Mouse (Mus musculus) WW6 (cell line): ENCODE results near the gene Tpm4.

ENCODE experiments used
- DNase-seq: peaks from one replicate; pipeline ENCODE4 v3.0.0-alpha.2; 2013; ENCODE audit warnings: low read depth, low spot score

Tpm4 gene

DNA sequence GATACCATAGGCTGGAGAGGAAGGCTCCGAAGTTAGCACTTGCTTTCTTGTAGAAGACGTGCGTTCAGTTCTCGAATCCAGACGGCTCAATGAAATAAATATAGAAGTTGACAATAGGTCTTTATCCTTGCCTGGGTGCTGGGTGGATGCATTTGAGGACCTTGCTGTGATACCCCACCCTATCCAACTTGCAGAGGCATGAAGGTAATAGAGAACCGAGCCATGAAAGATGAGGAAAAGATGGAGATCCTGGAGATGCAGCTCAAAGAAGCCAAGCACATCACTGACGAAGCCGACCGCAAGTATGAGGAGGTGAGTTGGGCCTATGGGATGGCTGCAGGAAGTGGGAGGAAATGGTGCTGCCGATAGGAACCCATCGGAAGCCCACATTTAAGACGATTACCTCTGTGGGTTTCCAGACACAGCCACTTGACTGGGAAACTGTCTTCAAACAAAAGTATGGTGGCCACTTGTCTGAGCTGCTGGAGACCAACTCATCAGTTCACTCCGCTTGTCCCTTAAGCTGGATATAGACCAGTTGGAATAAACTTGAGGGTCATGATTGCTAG, 8.6 kb downstream of the Tpm4 start:
- DNase-seq = no peak

DNA sequence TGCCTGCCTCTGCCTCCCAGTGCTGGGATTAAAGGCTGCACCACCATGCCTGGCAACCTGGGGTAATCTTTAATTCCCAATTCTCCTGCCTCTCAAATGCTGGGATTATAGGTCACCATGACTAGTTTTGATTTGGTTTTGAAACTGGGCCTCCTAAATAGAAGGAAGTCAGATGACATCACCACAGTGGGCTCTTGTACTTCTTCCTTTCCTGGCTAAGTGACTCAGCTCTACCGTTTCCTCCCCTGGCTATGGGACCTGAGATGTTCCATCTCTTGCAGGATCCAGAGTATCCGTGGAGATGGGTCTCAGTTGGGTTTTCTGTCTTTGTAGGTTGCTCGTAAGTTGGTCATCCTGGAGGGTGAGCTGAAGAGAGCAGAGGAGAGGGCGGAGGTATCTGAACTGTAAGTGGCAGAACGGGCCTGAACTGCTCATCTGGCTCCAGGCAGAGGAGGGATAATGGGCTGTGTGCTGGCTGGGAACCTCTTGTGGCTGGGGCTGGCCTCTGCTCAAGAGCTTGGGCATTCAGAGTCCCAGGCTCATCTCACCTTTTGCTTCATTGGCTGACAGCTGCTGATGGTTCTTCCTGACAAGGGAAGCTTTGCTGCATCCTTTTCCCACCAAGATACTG, 9.7 kb downstream of the Tpm4 start:
- DNase-seq = no peak

DNA sequence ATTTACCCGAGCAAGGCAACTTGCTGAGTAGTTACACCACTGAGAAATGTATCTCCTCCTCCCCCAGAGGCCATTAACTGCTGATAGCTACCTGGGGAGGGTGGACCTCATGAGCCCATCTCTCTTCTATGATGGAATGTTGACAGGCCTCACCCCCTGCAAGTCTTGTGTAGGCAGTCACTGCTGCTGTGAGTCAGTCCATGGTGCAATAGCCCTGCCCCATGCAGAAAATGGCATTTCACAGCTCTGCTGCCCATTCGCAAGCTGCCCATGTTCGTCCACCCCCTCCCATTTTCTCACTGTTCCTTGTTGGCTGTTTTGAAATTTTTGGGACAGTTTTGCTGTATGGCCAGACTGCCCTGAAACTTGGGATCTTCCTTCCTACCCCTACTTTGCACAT, 10.7 kb downstream of the Tpm4 start:
- DNase-seq = no peak

DNA sequence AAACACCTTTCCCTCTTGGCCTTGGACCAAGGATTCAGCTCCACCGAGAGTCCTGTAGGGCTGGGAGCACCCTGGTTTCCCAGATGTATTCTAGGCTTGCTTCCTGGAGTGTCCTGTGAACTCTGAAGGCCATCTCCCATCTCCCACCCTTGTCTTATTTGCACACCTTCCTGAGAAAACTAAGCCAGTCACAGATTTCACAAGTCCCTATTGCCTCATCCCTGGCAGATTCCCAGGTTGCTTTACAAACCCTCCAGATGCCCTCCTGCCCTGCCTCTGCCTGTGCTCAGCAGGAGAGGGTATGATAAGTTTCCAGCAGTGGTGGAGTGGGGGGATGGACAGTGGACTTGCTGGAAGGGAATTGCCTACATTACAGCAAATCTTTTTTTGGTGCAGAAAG, 11.3 kb downstream of the Tpm4 start:
- no peak for DNase-seq

DNA sequence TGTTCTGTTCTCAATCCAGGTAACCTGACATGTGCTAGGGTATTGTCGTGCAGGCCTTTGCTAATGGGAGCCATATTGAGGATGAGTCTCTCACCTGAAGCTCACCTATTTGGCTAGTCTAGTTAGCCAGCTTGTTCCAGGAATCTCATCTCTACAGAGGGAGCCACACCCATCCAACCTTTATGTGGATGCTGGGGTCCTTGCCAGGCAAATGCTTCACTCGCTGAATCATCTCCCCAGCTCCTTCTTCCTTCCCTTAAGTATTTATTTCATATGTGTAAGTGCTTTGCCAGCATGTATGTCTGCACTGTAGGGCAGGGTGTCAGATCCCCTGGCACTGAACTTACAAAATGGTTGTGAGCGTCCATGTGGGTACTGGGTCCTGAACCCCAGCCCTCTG, 11.8 kb downstream of the Tpm4 start:
- no peak for DNase-seq

DNA sequence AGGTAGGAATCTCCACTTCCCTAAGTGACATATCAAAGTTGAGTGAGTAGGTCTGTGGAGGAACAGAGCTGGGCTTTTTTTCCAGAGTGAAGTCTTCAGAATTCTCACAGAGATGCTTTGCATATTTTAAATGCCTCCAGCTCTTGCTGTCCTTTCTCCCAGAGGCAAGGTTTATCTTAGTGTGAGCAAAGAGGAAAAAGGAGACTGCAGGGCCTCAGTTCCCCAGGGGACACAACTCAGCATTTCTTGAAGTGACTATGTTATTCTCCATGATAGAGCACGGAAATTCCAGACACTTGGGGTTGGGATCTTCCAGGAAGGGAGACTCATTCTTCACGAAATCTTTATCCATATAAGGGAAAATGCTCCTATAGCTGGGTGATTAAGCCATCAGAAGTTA, 12.5 kb downstream of the Tpm4 start:
- DNase-seq = no peak

DNA sequence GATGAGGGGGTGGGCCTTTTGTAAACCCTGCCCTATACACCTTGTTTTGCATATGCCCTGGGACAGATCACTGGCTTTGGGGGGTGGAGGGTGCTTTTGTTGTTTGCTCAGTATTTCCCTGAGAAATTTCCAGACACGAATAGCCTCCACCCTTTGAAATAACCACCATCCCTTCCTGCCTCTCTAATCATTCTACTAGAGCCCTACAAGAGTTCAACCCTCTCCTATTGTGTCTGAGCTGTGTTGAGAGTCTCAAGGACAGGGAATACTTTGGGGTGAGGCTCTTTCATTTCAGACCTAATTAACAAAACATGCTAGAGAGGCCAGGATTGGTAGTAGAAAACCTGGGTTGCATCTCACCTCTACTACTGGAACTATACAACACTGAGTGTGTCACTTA, 14.3 kb downstream of the Tpm4 start:
- no peak for DNase-seq

DNA sequence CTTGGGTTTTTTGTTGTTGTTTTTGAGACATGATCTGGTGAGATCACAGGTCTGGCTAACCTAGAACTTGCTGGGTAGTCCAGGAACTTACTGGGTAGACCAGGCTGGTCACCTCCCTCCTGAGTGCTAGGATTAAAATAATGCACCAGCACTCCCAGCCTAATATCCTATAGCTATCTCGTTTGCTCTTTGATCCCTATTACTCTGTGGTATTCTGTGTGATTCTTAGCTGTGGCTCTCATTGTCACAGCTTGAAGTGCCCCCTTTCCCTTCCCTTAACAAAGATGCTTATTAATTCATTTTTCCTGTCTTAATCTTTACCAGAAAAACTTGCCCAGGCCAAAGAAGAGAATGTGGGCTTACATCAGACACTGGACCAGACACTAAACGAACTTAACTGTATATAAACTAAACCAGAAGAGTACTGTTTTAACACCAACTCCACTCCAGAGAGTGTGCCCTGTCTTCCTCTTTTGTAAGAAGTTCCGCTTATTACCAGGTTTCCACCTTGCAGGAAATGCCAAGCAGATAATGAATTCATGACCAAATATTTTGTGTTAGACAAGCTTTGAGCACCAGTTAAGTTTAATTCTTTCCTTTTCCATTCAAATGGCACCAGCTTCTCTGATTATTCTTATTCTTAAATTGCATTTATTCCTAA, 16.8 kb downstream of the Tpm4 start:
- no peak for DNase-seq

DNA sequence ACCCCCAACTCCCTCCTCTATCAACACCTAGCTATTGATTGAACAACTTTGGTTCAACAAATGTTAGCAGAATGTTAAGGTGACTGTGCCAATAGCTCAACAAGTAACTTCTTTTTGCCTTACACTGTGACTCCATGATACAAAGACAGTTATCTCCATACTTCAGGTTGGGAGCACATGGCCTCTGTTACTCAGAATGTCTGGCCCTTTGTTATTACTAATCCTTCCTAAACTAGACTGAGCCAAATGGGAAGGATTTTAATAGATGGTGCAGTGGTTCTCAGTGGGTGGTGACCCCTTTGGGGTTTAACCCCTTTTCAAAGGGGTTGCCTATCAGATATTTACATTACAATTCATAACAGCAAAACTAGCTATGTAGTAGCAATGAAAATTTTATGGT, 18.6 kb downstream of the Tpm4 start:
- no peak for DNase-seq

DNA sequence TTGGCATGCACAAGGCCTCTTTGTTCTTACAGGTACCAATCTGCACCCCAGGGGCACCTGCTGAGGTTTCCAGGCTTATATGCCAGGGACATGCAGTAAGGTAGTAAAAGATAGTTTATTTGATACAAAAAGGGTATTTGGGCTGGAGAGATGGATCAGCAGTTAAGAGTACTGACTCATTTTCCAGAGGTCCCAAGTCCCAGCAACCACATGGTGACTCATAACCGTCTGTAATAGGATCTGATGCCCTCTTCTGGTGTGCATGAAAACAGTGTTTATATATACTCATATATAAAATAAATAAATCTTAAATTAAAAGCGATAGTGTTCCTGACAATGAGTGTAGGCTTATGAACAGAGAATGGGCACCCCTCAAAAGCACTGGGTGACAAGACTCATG, 23.3 kb downstream of the Tpm4 start:
- DNase-seq = no peak

DNA sequence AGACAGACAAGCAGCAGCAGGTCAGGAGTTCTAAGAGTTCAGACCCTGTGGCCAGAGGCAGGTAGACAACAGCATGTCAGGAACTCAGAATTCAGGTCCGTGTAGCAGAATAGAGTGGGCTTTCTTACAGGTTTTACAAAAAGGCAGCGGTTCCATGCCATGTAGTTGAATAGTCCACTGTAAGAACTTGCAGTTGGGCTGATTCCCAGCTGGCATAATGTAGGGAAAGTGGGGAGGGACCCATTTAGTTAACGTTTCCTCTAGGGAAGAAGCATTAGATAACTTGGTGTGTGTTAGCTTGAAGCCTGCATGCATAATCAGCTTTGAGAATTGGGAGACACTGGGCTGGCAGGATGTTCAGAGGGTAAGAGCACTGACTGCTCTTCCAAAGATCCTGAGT, 24.0 kb downstream of the Tpm4 start:
- DNase-seq = no peak

DNA sequence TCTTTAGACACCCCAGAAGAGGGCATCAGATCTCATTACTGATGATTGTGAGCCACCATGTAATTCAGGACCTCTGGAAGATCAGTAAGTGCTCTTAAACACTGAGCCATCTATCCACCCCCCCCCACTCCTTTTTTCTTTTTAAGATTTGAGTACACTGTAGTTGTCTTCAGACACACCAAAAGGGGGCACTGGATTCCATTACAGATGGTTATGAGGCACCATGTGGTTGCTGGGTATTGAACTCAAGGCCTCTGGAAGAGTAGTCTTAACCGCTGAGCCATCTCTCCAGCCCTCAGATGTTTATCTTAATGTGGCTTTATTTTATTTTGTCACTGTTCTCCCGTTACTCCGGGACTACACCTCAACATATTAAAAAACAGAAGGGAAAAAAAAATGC, 25.2 kb downstream of the Tpm4 start:
- DNase-seq = no peak

DNA sequence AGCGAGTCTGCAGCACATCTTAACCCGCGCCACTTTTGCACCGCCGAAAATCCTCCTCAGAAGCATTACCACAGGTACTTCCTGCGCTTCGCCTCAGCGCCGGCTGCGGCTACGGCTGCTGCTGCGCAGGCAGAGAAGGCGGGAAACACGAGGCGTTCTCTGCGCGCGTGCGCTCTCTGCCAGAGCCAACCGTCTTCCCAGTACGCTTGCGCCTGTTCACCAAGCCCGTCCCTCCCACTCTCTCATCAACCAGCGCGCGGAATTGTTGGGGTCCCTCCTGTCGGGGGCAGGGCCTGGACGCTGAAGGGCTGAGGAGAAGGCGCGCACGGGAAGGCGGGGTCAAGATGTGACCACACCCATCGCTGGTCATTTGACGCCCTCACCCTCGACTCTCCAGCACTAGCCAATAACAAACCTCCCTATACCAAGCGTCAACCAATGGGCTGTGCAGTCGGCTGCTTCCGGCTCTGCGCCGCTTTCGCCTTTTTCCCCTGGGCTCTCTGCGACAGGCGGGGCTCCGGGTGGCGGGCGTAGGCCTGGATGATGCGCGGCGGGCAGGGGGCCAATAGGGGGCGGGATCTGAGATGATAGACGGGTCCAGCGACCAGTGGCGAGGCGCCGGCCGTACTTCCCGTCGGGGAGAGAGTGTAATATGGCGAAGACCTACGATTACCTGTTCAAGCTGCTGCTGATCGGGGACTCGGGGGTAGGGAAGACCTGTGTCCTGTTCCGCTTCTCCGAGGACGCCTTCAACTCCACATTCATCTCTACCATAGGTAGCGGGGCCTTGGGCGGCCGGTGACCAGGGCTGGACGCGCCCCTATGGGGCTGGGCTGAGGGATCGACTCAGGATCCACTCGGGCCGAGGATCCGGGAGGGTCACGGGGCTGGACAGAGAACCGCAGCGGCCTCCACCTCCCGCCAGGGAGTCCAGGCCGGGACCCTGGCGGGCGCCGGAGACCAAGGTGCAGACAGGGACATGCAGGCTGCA, 26.2 kb downstream of the Tpm4 start, which contains the start of gene Rab8a:
Rab8a (plus strand) TSS at position 494 of the 991 bp plus-strand sequence.
- DNase-seq = peak; percentile 100

DNA sequence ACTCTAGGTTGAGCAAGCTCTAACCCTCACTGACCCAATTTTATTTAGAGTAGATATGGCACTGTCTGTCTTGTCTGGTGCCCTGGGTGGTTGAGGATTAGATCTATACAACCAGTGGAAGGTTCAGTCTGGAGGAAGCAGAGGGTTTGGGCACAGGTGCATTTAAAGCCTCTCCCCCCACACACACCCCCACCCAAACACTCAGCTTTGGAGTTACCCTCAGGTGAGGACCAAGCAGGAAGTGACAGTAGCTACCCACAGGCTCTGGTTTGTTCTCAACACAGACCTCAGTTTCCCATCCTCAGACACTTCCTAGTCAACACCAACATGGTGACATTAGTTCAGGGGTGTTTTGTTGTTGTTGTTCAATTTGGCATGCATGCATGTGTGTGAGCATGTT, 28.0 kb downstream of the Tpm4 start:
- no peak for DNase-seq

DNA sequence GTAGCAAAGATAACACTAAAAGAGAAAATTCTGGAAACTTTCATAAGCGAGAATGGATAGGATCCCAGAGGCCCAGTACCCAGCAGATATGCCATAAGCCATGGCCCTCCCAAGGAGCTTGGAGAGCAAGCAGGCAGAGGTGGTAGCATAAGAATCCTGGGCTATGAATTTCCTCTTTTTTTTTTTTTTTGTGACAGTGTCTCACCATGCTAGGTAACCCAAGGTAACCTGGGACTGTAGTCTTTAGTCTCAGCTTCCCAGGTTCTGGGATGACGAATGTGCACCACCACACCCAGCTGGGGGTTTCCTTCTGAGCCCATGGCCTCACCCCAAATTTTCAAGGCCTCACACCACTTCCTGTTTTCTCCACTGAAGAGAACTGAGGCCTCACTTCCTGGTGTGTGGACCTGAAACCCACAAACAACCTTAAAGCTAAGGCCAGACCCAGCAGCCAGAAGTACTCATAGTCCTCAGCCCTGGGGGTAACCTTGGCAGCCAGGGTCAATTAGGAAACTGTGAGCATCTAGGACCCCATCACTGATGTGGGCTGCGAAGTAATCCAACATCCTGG, 34.4 kb downstream of the Tpm4 start:
- no peak for DNase-seq

DNA sequence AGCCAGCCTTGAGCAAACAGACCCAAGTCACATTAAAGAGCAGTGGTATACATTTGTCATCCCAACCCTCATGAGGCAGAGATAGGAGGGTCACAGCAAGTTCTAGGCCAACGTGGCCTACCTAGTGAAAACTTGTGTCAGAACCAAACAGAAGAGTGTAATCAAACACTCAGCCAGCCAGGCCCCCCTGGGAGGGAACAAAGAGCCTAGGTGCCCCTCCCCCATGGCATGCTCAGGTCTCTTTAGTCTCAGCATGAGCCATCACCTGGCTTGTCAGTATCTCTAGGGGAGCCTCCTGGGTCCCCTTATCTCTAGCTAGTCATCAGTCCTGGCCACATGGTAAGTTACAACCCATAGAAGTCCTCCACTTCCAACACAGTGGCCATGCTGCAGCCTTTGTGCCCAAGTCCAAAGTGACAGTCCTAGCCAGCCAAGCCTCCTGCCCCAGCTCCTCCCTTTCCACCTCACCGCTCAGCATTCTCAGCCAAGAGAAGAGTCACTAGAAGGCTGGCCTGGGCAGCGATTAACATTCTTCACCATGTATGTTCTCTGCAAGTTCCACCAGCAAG, 35.0 kb downstream of the Tpm4 start:
- DNase-seq = no peak

DNA sequence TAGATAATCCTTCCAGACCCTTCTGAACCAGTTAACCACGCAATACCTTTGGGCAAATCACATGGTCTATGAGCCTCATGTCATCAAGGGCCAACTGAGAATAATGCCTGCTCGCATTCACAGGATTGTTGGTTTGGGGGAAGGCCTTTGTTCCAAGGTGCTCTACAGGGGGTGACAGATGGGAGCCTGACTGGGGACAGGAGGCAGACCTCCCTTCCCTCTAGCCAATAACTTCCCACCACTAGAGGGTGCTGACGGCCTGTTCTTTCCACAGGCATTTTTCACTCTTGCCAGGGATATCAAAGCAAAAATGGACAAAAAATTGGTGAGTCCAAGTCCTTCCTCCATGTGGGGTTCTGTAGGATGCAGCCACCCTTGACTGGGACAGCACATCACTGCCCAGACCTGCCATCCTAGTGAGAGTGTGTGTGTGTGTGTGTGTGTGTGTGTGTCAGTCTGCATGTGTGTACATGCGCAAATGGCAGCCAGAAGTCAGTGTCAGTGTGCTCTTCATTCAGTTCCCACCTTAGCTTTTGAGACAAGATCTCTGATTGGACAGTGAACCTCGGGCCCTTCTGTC, 42.7 kb downstream of the Tpm4 start:
- DNase-seq = no peak

DNA sequence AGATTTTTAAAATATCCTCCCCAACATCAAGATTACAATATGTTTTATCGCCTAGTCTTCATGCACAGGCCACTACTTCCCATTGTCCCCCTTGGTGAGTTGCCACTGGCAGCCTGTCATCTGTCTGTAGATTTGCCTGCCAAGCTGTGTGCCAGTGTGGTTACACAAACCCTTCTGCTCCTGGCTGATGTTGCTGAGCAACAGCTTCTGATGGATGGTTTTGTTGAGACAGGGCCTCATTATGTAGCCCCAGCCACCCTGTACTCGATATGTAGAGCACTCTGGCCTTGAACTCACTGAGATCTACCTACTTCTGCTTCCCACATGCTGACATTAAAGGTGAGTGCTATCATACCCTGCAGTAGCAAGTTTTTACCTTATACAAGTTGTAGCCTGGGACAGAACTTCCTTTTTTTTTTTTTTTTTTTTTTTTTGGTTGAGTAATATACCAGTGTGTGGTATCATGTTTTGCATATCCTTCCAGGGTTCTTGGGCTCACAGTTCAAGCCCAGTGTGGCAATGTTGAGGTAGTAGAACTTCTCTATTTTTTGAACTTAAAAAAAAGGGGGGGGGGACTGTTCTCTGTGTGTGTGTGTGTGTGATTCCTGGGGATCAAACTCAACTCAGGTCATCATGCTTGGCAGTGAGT, 48.9 kb downstream of the Tpm4 start:
- DNase-seq = no peak

DNA sequence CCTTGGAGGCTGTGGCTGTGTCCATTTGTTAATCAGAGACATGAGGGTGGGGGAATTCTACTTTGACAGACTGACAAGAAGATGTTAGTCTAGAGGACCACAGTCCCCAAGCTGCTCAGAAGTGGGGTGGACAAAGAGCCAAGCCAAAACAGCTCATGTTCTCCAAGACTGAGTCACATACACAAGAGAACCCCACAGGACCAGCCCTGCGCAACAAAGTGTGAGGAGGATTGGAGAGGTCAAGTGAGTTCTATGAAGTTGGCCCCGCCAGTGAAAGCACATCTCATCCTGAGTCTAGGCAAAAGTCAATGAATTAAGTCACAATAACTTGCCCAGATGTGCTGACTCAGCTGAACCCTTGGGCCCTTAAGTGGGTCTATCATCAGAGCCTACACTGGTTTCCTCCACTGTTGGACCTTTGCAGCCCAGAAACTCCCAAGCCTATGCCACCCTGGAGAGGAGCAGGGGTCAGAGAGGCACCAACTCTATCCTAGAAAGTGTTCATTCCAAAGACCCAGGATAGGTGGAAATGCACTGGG, 53.1 kb downstream of the Tpm4 start:
- no peak for DNase-seq
